Mouse (Mus musculus) cerebellum, postnatal 14 days (tissue): ENCODE data around the gene Nmur1.

ENCODE experiments used
- DNase-seq, 2 experiments: peaks; one replicate each; pipeline ENCODE4 v3.0.0; 2021; ENCODE audit warnings: mixed read lengths in 2 of 2

Nmur1 gene

GRCm38 (mm10) chr1:86440171-86440886 is 14.3 kb upstream of the Nmur1 start:
- DNase-seq: peak; percentile 98 to 99

DNA sequence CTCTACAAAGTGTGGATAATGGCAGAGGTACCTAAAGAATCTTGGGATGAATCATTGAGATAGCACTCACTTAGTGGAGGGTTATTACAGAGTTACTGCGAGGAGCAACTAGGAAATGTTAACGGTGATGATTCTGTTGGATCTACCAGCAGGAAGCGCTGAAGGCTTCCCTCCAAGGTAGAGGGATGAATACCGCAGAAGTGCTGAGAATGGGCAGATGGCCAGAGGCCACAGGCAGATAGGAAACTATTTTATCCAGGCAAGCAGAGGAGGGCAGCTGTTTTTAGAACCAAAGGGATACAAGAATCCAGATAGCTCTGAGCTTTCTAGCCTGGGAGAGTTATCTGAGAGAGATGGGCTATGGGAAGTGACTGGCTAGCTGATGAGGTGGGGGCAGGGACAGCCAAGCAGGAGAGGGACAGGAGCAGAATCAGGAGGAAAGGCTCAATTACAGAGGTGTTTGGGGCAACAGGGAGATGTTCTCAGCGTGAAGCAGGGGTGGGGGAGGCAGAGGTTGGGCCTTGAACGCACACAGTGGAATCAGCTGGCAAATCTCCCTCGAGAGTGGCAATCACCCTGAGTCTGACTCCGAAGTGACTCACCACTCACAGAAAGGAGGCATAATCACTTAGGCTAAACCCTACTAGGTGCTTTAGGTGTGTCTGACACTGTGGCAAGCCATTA is 13.6 kb upstream of the Nmur1 start:
- peak in 1 of 2 experiments; percentile 43 for DNase-seq

DNA sequence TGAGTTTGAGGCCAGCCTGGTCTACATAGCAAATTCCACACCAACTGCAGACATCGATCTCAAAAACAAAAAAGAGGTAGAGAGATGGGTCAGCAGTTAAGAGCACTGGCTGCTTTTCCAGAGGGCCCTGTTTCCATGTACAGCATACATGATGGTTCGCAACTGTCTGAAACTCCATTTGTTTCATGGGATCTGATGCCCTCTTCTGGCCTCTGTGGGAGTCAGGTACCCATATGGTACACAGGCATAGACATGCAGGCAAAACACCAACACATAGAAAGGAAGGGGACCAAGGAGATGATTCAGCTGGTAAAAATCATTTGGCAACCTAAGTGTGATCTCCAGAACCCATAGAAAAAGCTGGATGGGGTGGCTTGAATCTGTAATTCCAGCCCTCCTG is 12.5 kb upstream of the Nmur1 start:
- DNase-seq: peak in 1 of 2 experiments; percentile 48

DNA sequence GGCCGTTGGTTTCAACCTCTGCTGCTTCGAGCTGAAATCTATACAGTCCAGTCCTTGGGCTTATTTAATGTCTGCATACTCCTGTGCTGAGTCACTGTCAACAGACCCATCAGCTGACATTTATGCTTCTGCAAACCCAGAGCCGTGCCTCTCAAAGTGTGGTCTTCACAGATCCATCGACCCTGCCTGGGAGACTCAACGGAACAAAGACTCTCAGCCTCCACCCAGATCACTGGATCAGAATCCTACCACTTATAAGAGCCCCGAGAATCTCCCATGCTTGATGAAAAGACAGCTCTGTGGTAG is 11.9 kb upstream of the Nmur1 start:
- DNase-seq: no peak

GRCm38 (mm10) chr1:86437219-86438013 is 11.4 kb upstream of the Nmur1 start:
- no peak for DNase-seq

DNA sequence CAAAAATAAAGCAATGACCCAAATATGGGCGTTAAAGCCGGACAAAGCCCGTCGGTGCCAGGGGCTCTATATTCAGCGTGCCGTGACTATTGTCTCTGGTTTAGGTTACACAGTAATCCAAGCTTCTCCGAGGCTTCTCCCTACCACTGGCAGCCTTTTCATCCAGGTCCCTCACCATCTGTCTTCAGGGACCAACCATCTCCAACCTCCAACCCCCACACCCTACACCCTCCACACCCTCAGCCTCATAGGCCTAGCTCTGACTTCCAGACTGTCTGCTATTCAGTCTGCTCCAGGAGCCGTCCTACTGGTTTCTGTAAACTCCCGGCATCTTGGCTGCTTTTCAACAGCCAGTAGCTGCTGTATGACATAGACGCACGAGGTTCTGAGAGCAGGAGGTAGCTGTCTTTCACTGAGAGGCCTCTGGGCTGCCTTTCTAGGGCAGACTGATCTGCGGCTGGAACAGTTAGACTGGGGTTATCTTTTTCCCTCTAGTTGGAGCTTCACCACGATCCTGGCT is 9.3 kb upstream of the Nmur1 start:
- peak; percentile 69 to 76 for DNase-seq

DNA sequence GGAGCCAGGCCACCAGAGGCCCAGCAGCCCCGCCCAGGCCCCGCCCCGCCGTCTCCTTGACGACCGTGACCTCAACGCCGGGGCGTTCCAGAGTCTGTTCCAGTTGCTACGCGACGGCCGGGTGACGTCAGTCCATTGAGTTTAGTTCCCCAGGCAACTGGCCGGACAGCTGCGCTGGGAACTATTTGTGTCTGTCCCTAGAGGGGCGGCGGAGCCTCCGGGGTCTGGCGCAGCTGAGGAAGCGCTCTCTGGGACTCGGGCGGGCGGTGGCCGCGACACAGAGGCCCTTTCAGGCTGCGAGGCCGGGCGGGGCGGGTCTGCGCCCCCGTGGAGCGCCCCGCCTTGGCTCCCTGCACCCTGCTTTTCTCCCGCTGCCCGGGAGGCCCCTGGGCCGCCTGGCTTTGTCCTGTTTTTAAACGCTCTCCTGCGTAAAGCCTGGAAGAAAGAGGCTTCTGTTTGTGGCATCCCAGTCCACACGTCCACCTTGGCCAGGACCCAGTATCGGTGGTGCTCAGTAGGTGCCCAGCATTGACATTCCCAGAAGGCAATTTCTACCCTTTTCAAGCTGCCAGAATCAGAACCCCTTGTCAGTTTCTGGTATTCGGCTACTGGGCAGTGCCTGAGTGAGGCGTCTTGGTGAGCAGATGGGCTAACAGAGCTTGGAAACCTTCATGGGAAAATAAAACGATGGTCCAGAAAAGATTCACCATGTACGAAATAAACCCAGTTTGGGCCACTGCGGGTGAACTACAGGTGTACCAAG is 8.6 kb upstream of the Nmur1 start:
- peak; percentile 97 to 98 for DNase-seq

- peak in 1 of 2 experiments; percentile 77 for DNase-seq
Observed at GRCm38 (mm10) chr1:86434001-86434400, 8.0 kb upstream of the Nmur1 start.

DNA sequence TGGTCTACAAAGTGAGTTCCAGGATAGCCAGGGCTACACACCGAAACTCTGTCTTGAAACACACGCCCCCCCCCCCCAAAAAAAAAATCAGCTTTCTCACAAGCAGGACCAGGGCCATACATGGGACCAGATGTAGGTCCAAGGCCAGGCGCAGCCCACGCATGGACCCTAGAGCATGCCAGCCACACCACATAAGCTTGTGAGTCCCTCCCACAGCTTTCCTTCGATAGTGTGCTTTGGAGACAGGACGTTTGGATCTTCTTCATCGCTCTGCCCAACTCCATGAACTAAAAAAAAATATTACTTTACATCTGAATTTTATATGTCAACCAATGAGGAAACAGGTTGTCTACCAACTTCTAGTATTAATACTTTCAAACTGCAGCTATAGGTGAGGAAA is 7.3 kb upstream of the Nmur1 start:
- no peak for DNase-seq

DNA sequence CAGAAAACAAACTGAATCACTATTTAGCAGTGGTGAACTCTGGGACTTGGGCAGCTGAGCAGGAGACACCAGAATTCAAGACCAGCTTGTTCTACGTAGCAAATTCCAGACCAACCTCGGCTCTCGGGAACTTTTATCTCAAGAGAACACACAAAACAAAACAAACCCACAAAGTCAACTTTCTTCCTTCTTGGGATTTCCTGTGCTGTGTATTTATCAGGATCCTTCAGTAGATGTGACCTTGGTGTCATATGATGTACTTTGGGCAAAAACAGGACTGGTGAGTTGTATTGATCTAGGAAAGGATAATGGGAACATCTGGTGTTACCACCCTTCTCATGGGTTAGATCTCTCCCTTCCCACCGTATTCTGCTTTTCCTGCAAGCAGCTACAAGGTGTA is 6.8 kb upstream of the Nmur1 start:
- DNase-seq: no peak

DNA sequence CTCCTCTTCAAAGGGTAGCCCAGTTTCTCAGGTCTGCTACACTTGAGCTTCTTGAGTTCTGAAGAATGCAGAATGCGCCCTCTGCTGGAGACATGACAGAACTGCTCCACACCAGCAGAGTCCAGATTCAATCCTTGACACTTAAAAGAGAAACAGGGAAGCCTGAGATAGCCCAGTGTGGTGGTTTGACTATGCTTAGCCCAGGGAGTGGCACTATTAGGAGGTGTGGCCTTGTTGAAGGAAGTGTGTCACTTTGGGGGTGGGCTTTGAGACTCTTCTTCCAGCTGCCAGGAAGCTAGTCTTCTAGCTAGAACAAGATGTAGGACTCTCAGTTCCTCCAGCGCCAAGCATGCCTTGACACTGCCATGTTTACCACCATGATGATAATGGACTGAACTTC is 4.0 kb upstream of the Nmur1 start:
- DNase-seq: peak; percentile 85 to 89

- no peak for DNase-seq
Observed at GRCm38 (mm10) chr1:86424835-86425547, 1.0 kb downstream of the Nmur1 start.

DNA sequence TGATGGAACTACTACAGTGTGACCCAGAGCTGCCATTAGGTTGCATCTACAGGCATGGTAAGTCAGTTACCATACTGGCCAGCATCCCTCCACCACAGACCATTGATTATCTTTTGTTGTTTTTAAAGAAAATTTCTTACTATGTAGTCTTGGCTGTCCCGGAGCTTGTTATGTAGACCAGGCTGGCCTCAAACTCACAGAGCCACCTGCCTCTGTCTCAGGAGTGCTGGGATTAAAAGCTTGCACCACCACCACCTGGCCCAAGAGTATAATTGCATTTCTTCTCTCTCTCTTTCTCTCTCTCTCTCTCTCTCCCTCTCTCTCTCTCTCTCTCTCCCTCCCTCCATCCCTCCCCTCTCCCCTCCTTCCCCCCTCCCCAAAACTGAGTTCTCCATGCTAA is 1.7 kb downstream of the Nmur1 start:
- DNase-seq: no peak

GRCm38 (mm10) chr1:86423879-86424278 is 2.1 kb downstream of the Nmur1 start:
- DNase-seq: peak in 1 of 2 experiments; percentile 35

GRCm38 (mm10) chr1:86421007-86421406 is 5.0 kb downstream of the Nmur1 start:
- DNase-seq: no peak

- DNase-seq: peak; percentile 49 to 50
Observed at GRCm38 (mm10) chr1:86416321-86416720, 9.7 kb downstream of the Nmur1 start.

DNA sequence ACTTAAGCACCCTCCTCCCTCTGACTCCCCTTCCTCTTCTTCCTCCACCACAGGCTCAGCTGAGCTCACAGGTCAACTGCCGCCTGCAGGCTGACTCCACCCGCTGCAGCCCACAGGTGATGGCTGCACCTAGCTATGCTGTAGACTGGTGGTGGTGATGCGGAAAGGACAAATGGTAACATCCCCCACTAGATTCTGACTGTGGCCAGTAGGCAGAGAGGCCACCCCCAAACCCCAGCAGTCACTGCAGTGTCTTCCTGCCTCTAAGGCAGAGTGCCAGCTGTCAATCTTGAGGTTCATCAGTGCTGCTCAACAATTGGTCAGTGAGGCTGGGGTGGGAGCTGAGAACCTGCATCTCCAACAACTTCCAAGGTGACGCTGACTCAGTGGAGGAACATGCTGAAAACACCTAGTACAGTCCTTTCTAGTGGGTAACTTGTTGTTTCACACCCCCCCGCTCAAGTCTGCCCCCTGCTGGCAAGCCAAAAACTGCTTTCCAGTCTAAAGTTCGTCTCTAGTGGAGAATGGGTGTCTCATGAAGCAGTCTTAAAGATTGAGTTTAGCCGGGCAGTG is 10.3 kb downstream of the Nmur1 start:
- peak; percentile 17 to 51 for DNase-seq

DNA sequence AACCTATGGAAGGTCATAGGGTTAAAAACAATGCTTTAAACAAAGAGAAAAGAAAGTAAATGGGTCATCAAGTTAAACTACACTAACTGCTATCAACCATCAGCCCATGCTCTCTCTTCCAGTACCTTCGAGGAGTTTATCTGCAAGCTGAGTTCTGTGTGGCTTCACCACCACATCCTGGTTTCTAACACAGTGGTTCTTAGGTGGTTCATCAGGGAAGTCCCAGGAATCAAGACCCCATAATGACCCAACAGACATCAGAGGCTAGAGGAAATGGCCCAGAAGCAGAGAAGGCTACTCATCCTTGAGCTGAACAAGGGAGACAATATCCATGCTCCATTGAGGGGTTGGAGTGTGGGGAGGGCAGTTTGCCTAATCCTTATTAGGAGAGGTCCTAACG is 10.9 kb downstream of the Nmur1 start:
- no peak for DNase-seq

DNA sequence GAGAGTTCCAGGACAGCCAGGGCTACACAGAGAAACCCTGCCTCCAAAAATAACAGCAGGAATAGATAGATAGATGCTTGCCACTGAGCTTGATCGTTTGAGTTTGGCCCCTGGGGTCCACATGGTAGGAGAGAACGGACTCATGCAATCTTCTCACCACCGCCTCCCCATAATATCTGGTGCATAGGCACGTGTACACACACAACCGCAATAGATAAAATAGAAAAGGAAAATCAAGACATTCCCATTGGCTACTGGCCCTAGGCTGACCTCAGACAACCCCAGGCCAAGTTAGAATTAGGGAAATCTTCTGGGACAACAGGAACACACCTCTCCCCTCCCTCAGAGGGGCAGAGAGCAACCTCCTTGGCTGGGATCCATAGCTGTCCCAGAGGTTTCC is 11.3 kb downstream of the Nmur1 start:
- DNase-seq: no peak

DNA sequence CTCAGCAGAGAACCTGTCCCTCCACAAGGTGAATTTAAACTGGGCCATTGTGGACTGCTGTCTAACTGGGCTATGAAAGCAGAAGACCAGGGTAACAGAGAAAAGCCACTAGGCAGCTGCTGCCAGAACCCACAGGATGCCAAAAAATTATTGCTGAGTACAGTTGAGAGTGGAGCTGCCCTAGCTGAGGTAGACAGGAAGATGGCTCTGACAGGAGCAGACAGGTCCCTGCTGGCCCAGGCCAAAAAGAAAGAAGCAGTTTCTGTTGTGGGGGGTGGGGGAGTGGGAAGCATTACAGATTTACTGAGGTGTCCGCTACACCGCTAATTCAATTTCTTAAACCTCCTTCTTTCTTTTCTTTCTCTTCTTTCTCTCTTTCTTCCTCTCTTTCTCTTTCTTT is 16.6 kb downstream of the Nmur1 start:
- peak in 1 of 2 experiments; percentile 38 for DNase-seq

GRCm38 (mm10) chr1:86408515-86408914 is 17.5 kb downstream of the Nmur1 start:
- DNase-seq: no peak

GRCm38 (mm10) chr1:86406914-86407313 is 19.1 kb downstream of the Nmur1 start:
- DNase-seq: no peak
